Mouse (Mus musculus): ENCODE results near the gene Tbx3. TPM values are rescaled to one million over a fixed set of nuclear protein-coding genes. Genes with fewer than 3 reads are reported as not detected.

Gene Tbx3
- total RNA-seq (2023), result not detected

GRCm38 (mm10) chr5:119670566-119671108 lies at the start of gene Tbx3:
Gene Tbx3 (plus strand): TSS chr5:119670669.

Other genes with a start within 250 kb of the Tbx3 start
- gene Tbx5, start 162.0 kb downstream of the Tbx3 start, total RNA-seq (2023), result not detected